Mouse (Mus musculus) liver, postnatal 0 days (tissue): ENCODE measurements at regions not wholly inside any gene's neighbourhood (a gene's known extent, or its start where the extent isn't known, plus 50 kb on each side); places are given as distances from the start of the nearest gene placed in this dataset.

ENCODE experiments used
- CTCF ChIP-seq: sonication (generic); IDR thresholded peaks from 2 replicates; pipeline ENCODE4 v1.5.1; 2016; ENCODE audit warnings: antibody characterized with exemption, low read depth
- EP300 ChIP-seq: IDR thresholded peaks from 2 replicates; pipeline ENCODE4 v1.6.1; 2016; ENCODE audit warnings: antibody characterized with exemption, low read depth, mild to moderate bottlenecking

DNA sequence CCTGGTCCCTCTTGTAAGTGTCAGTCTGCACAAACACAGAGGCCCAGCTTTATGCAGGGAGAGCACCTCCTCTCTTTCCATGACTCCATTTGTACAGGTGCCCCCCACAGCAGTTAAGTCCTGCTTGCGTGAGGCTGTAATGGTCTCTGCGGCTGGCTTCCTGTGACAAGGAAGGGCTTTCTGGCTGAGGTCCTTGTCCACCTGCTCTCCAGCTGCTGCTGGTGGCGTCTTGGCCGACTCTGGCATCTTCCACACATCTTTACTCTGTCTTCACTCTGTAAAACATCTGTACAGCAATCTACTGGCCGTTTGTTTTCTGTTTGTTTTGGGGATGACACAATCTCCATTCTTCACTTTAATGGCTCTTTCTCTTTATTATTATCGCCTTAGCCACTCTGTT is 60.8 kb downstream of the Rpusd4 start:
- TF ChIP-seq CTCF (no peak), EP300 (no peak)
